Mouse (Mus musculus) MEL (cell line): ENCODE measurements at regions not wholly inside any gene's neighbourhood (a gene's known extent, or its start where the extent isn't known, plus 50 kb on each side); places are given as distances from the start of the nearest gene placed in this dataset.

Experiments used
- DNase-seq: peaks from one replicate; pipeline ENCODE4 v3.0.0; 2011; ENCODE audit warnings: low read depth, low spot score
- H3K27ac ChIP-seq: 2 replicates; pipeline ENCODE4 v1.5.1; 2012; ENCODE audit warnings: low read depth, mild to moderate bottlenecking, control low read depth, low read length, moderate library complexity; ENCODE audit not compliant: control insufficient read depth
- H3K27me3 ChIP-seq, 2 experiments: fragments of 150-350 bp in 1 of 2; sonication (generic) in 1 of 2; 2 replicates each; pipeline ENCODE4 v1.6.1; 2012; ENCODE audit warnings: low read length in 2 of 2, mild to moderate bottlenecking in 2 of 2, improper control_type of control experiment in 1 of 2, moderate library complexity in 1 of 2; ENCODE audit not compliant: insufficient read depth in 2 of 2, control insufficient read depth in 1 of 2
- H3K36me3 ChIP-seq, 2 experiments: 2 replicates each; pipeline ENCODE4 v1.6.1; 2012 to 2014; ENCODE audit warnings: low read length in 2 of 2, improper control_type of control experiment in 1 of 2, inconsistent platforms in 1 of 2, mild to moderate bottlenecking in 1 of 2; ENCODE audit not compliant: insufficient read depth in 2 of 2, control insufficient read depth in 1 of 2
- H3K4me1 ChIP-seq, 2 experiments: fragments of 150-350 bp in 1 of 2; sonication (generic) in 1 of 2; 2 replicates each; pipeline ENCODE4 v1.6.1; 2012; ENCODE audit warnings: low read length in 2 of 2, improper control_type of control experiment in 1 of 2, mild to moderate bottlenecking in 1 of 2; ENCODE audit not compliant: insufficient read depth in 2 of 2, control insufficient read depth in 1 of 2
- H3K4me3 ChIP-seq, 2 experiments: fragments of 150-350 bp in 1 of 2; sonication (generic) in 1 of 2; 2 replicates each; pipeline ENCODE4 v1.5.1; 2012; ENCODE audit warnings: low read depth in 2 of 2, low read length in 2 of 2, mild to moderate bottlenecking in 2 of 2, moderate library complexity in 2 of 2, control low read depth in 1 of 2, improper control_type of control experiment in 1 of 2; ENCODE audit not compliant: control insufficient read depth in 1 of 2, insufficient read depth in 1 of 2
- H3K79me2 ChIP-seq: 2 replicates; pipeline ENCODE4 v1.6.1; 2012; ENCODE audit warnings: mild to moderate bottlenecking, low read length, moderate library complexity; ENCODE audit not compliant: control insufficient read depth, poor library complexity, insufficient read depth
- H3K9ac ChIP-seq: 2 replicates; pipeline ENCODE4 v1.6.1; 2012; ENCODE audit warnings: low read depth, mild to moderate bottlenecking, control low read depth, low read length, moderate library complexity; ENCODE audit not compliant: control insufficient read depth, poor library complexity, severe bottlenecking
- H3K9me3 ChIP-seq: fragments of 150-350 bp; sonication (generic); replicated peaks from 2 replicates; pipeline ENCODE4 v1.6.1; 2012; ENCODE audit warnings: mild to moderate bottlenecking, low read length, improper control_type of control experiment, moderate library complexity; ENCODE audit not compliant: insufficient read depth
- BHLHE40 ChIP-seq: IDR thresholded peaks from 2 replicates; pipeline ENCODE4 v1.6.1; 2012; ENCODE audit warnings: low read depth, mild to moderate bottlenecking, inconsistent platforms, low read length, improper control_type of control experiment, borderline replicate concordance
- CHD1 ChIP-seq: IDR thresholded peaks from 2 replicates; pipeline ENCODE4 v1.6.1; 2012; ENCODE audit warnings: low read depth, mild to moderate bottlenecking, inconsistent platforms, low read length, improper control_type of control experiment
- CHD2 ChIP-seq: IDR thresholded peaks from 2 replicates; pipeline ENCODE4 v1.6.1; 2011; ENCODE audit warnings: low read length, improper control_type of control experiment
- CTCF ChIP-seq, 3 experiments: IDR thresholded peaks in 2 of 3; conservative IDR thresholded peaks in 1 of 3; 2 replicates each; pipeline ENCODE4 v1.5.1; 2011 to 2012; ENCODE audit warnings: low read length in 3 of 3, low read depth in 2 of 3, mild to moderate bottlenecking in 2 of 3, improper control_type of control experiment in 1 of 3, inconsistent platforms in 1 of 3, mixed read lengths in 1 of 3, moderate library complexity in 1 of 3; ENCODE audit not compliant: control insufficient read depth in 1 of 3, insufficient read depth in 1 of 3, poor library complexity in 1 of 3, severe bottlenecking in 1 of 3
- E2F4 ChIP-seq: IDR thresholded peaks from 2 replicates; pipeline ENCODE4 v1.6.1; 2011; ENCODE audit warnings: low read depth, low read length, improper control_type of control experiment, borderline replicate concordance
- ELF1 ChIP-seq: IDR thresholded peaks from 2 replicates; pipeline ENCODE4 v1.6.1; 2014; ENCODE audit warnings: low read depth, mild to moderate bottlenecking, inconsistent platforms, low read length, improper control_type of control experiment, moderate library complexity
- ETS1 ChIP-seq: IDR thresholded peaks from 2 replicates; pipeline ENCODE4 v1.6.1; 2012; ENCODE audit warnings: low read depth, mild to moderate bottlenecking, inconsistent platforms, low read length, improper control_type of control experiment, moderate library complexity
- GABPA ChIP-seq: IDR thresholded peaks from 2 replicates; pipeline ENCODE4 v1.6.1; 2012; ENCODE audit warnings: low read depth, mild to moderate bottlenecking, inconsistent platforms, low read length, improper control_type of control experiment, moderate library complexity
- GATA1 ChIP-seq: IDR thresholded peaks from 2 replicates; pipeline ENCODE4 v1.6.1; 2011; ENCODE audit warnings: low read depth, low read length, improper control_type of control experiment
- HCFC1 ChIP-seq: IDR thresholded peaks from 2 replicates; pipeline ENCODE4 v1.6.1; 2012; ENCODE audit warnings: low read depth, mild to moderate bottlenecking, inconsistent platforms, low read length, improper control_type of control experiment, moderate library complexity
- MAZ ChIP-seq: IDR thresholded peaks from 2 replicates; pipeline ENCODE4 v1.6.1; 2012; ENCODE audit warnings: low read depth, mild to moderate bottlenecking, inconsistent platforms, low read length, improper control_type of control experiment
- MEF2A ChIP-seq: IDR thresholded peaks from 2 replicates; pipeline ENCODE4 v1.6.1; 2014; ENCODE audit warnings: low read depth, mild to moderate bottlenecking, inconsistent platforms, low read length, improper control_type of control experiment; ENCODE audit not compliant: poor library complexity, insufficient replicate concordance, severe bottlenecking; ENCODE audit errors: extremely low read depth
- MXI1 ChIP-seq: IDR thresholded peaks from 2 replicates; pipeline ENCODE4 v1.6.1; 2011; ENCODE audit warnings: mild to moderate bottlenecking, low read depth, low read length, improper control_type of control experiment
- MYB ChIP-seq: IDR thresholded peaks from 2 replicates; pipeline ENCODE4 v1.6.1; 2011; ENCODE audit warnings: mild to moderate bottlenecking, low read depth, low read length, improper control_type of control experiment
- MYC ChIP-seq: IDR thresholded peaks from 2 replicates; pipeline ENCODE4 v1.6.1; 2011; ENCODE audit warnings: low read depth, mild to moderate bottlenecking, low read length, improper control_type of control experiment, moderate library complexity
- NELFE ChIP-seq: IDR thresholded peaks from 2 replicates; pipeline ENCODE4 v1.6.1; 2011; ENCODE audit warnings: low read depth, low read length, improper control_type of control experiment
- POLR2A ChIP-seq, 2 experiments: IDR thresholded peaks; 2 replicates each; pipeline ENCODE4 v1.6.1; 2011 to 2012; ENCODE audit warnings: low read length in 2 of 2, mild to moderate bottlenecking in 2 of 2, control low read depth in 1 of 2, improper control_type of control experiment in 1 of 2, low read depth in 1 of 2, moderate library complexity in 1 of 2; ENCODE audit not compliant: control insufficient read depth in 1 of 2, insufficient read depth in 1 of 2, poor library complexity in 1 of 2
- RAD21 ChIP-seq: IDR thresholded peaks from 2 replicates; pipeline ENCODE4 v1.6.1; 2011; ENCODE audit warnings: mild to moderate bottlenecking, low read depth, low read length, improper control_type of control experiment
- TAL1 ChIP-seq: IDR thresholded peaks from 2 replicates; pipeline ENCODE4 v1.6.1; 2012; ENCODE audit warnings: mild to moderate bottlenecking, inconsistent platforms, low read length, moderate library complexity, mixed read lengths
- TBP ChIP-seq: IDR thresholded peaks from 2 replicates; pipeline ENCODE4 v1.8.0; 2011; ENCODE audit warnings: low read depth, low read length, improper control_type of control experiment
- USF2 ChIP-seq, 2 experiments: IDR thresholded peaks; 2 replicates each; pipeline ENCODE4 v1.6.1; 2011 to 2012; ENCODE audit warnings: improper control_type of control experiment in 2 of 2, low read length in 2 of 2, borderline replicate concordance in 1 of 2, inconsistent platforms in 1 of 2, low read depth in 1 of 2, mild to moderate bottlenecking in 1 of 2; ENCODE audit not compliant: insufficient read depth in 1 of 2
- ZC3H11A ChIP-seq: IDR thresholded peaks from 2 replicates; pipeline ENCODE4 v1.6.1; 2012; ENCODE audit warnings: low read depth, mild to moderate bottlenecking, inconsistent platforms, low read length, improper control_type of control experiment
- ZMIZ1 ChIP-seq: IDR thresholded peaks from 2 replicates; pipeline ENCODE4 v1.6.1; 2012; ENCODE audit warnings: low read depth, mild to moderate bottlenecking, inconsistent platforms, low read length, improper control_type of control experiment, moderate library complexity

DNA sequence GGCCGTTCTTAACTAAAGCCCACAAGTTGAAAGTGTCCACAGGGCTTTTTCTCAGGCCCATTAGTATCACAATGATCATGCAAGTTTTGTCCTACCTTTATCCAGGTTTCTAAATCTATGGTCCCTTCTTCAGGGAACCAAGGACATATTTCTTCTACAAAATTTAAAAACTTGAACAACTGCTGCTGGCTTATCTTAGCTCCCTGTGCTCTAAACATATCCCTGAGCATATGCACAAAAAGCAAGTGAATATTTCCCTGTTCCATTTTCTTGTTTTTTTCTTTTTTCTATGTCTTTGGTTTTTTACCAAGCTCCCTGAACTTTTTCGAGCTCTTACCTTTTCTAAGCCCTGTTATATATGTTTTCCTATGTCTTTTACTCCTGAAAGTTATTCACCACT is 201.9 kb downstream of the Mbip start:
- no peaks in the 10 kb centered on the region for H3K27me3 ChIP-seq
- no peaks in the 10 kb centered on the region for H3K4me1 ChIP-seq
- no peak for TF ChIP-seq BHLHE40
- no peak for TF ChIP-seq GATA1
- TF ChIP-seq CHD2 = no peak
- TF ChIP-seq ETS1 = no peak
- TF ChIP-seq CHD1 = no peak
- TF ChIP-seq ELF1 = no peak
- TF ChIP-seq POLR2A (IDR thresholded peaks at IDR 0.05; ENCODE audit: control insufficient read depth in 1 of 2, insufficient read depth in 1 of 2, low read depth in 1 of 2, low read length in 2 of 2, poor library complexity in 1 of 2) = no peak
- no peak for TF ChIP-seq CTCF (IDR thresholded peaks at IDR 0.05 in 2 of 3, conservative IDR thresholded peaks at IDR 0.05 in 1 of 3; ENCODE audit: control insufficient read depth in 1 of 3, insufficient read depth in 1 of 3, low read depth in 2 of 3, low read length in 3 of 3, poor library complexity in 1 of 3, severe bottlenecking in 1 of 3)
- no peak for TF ChIP-seq MAZ
- no peak for TF ChIP-seq MYC
- no peak for TF ChIP-seq TBP
- TF ChIP-seq MXI1 = no peak
- no peak overlapping the region for H3K4me3 ChIP-seq
- H3K9ac ChIP-seq = no peak overlapping the region
- H3K79me2 ChIP-seq = no peaks in the 10 kb centered on the region
- H3K27ac ChIP-seq = no peak overlapping the region
- no peaks in the 10 kb centered on the region for H3K36me3 ChIP-seq
- no peak for DNase-seq
- H3K9me3 ChIP-seq = no peaks in the 10 kb centered on the region

DNA sequence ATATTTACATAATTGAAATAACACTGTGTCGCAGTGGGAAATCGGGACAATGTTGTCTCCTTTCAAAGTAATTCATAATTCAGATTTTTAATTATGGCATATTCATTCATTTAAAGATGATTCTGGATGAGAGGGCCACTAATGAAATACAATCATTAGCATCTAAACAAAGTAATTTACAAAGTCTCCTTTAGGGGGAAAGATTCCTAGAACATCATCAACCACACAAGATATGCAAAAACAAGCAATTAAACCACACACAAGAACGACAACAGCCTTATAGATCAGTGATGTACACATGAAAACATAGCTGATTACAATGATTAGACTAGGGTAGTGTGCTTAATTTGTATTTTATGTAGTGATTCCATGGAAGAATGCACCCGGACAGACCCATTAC is 231.2 kb downstream of the Mbip start:
- TF ChIP-seq MYC (no peak), MAZ (no peak)
- TF ChIP-seq, all 39 proteins: peak for 0
- Histone ChIP-seq H3K4me3 (no peak overlapping the region), H3K79me2 (no peaks in the 10 kb centered on the region), H3K27ac (no peak overlapping the region), H3K27me3 (no peaks in the 10 kb centered on the region; a peak in 2 of 4 replicates), H3K9ac (no peak overlapping the region), H3K9me3 (no peaks in the 10 kb centered on the region), H3K36me3 (no peaks in the 10 kb centered on the region), H3K4me1 (no peaks in the 10 kb centered on the region)
- no peak for DNase-seq

DNA sequence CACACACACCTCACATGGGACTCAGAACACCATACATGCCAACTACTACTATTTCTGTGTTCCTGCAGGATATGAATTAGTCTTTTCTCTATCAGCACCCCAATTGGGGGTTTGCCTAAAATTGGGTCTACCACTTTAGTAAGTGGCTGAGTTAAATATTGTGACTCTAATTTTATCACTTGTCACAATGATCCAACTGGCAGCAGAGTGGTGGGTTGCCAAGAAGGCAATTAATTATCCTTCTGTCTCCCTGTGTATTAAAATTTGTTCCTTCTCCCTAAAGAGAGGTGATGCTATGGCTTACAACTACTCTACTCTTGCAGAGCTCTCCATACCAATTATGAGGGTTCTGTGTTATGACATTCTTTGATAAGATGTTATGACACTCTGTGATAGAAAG is 245.3 kb downstream of the Brms1l start:
- no peaks in the 10 kb centered on the region for H3K36me3 ChIP-seq
- H3K9me3 ChIP-seq = no peaks in the 10 kb centered on the region
- no peaks in the 10 kb centered on the region for H3K4me1 ChIP-seq
- DNase-seq = no peak
- no peaks in the 10 kb centered on the region for H3K27me3 ChIP-seq
- no peak overlapping the region for H3K4me3 ChIP-seq
- H3K9ac ChIP-seq = no peak overlapping the region
- H3K27ac ChIP-seq = no peak overlapping the region
- no peaks in the 10 kb centered on the region for H3K79me2 ChIP-seq
- no peak for TF ChIP-seq CHD2
- no peak for TF ChIP-seq MEF2A
- TF ChIP-seq POLR2A (IDR thresholded peaks at IDR 0.05; ENCODE audit: control insufficient read depth in 1 of 2, insufficient read depth in 1 of 2, low read depth in 1 of 2, low read length in 2 of 2, poor library complexity in 1 of 2) = no peak
- TF ChIP-seq ZC3H11A = no peak
- no peak for TF ChIP-seq GATA1
- TF ChIP-seq CTCF (IDR thresholded peaks at IDR 0.05 in 2 of 3, conservative IDR thresholded peaks at IDR 0.05 in 1 of 3; ENCODE audit: control insufficient read depth in 1 of 3, insufficient read depth in 1 of 3, low read depth in 2 of 3, low read length in 3 of 3, poor library complexity in 1 of 3, severe bottlenecking in 1 of 3) = no peak
- TF ChIP-seq NELFE = no peak
- TF ChIP-seq HCFC1 = no peak
- TF ChIP-seq USF2 (IDR thresholded peaks at IDR 0.05; ENCODE audit: borderline replicate concordance in 1 of 2, insufficient read depth in 1 of 2, low read depth in 1 of 2, low read length in 2 of 2) = no peak
- no peak for TF ChIP-seq ZMIZ1
- no peak for TF ChIP-seq E2F4
- TF ChIP-seq RAD21 = no peak
- no peak for TF ChIP-seq TBP
- TF ChIP-seq ETS1 = no peak
- TF ChIP-seq MYB = no peak
- TF ChIP-seq GABPA = no peak
- TF ChIP-seq CHD1 = no peak
- no peak for TF ChIP-seq TAL1
